Mouse (Mus musculus): Measurements from ENCODE around the gene Slfn8. TPM values are rescaled to one million over a fixed set of nuclear protein-coding genes. Genes with fewer than 3 reads are reported as not detected.

The Slfn8 gene
- polyA plus RNA-seq, 1 experiment from 2014 or later, result 0.36 TPM

DNA sequence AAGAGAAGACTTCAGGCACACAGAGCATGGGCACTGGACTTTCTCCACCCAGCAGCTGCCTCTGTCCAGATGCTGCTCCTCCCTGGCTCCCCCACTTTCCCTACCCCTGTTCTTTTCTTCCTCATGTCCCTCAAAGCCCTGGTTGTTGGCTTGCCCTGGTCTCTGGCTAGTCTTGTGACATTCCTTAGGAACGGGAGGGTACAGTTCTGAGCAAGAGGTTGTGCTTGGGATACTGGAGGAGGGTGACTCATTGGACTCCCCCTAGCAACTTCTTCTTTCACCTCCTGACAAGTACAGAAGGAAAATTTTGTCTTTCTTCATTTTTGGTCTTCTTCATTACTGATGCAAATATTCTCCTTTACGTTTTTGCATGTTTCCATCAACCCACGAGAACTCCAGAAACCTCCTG is 43.3 kb upstream of the Slfn8 start:
- no peak for ATAC-seq (replicated peaks; ENCODE audit: low FRiP score, low read depth)
- H3K4me1 ChIP-seq (replicated peaks; ENCODE audit: insufficient read depth, low read length), result no peaks in the 10 kb centered on the region
- WGBS, result 44% methylated on average over 3 of the region's 3 CpGs
- H3K36me3 ChIP-seq (ENCODE audit: insufficient read depth, low read length), result no peaks in the 10 kb centered on the region
- H3K4me3 ChIP-seq (replicated peaks; ENCODE audit: low read depth, low read length), result no peak overlapping the region
- DNase-seq (ENCODE audit: low spot score), result no peak
- no peaks in the 10 kb centered on the region for H3K27me3 ChIP-seq (ENCODE audit: insufficient read depth, low read length)
- H3K9ac ChIP-seq (ENCODE audit: low read depth, low read length), result no peak overlapping the region
- no peak for TF ChIP-seq CTCF (IDR thresholded peaks at IDR 0.05; ENCODE audit: low read depth)
- H3K27ac ChIP-seq, result no peak overlapping the region
- no peaks in the 10 kb centered on the region for H3K9me3 ChIP-seq (replicated peaks; ENCODE audit: low read length)
- no peak overlapping the region for H3K4me2 ChIP-seq (ENCODE audit: low read length)

DNA sequence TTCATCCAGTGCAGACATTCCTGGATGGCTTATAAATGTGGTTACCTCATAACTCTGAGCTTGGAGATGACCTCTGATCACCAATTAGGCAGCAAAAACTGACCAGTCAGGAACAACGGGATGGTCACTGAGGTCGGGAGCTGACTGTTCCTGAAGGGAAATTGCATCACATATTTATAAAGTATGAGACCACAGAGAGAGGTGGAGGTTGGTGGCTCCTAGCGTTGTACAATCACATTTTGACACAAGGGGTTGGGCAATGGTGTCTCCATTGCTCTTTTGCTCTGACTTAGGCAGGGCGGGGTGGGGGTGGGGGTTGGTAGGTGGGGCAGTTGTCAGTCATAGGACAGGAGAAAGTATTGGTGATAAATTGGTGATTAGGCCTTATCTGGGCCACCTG is 42.5 kb upstream of the Slfn8 start:
- no peaks in the 10 kb centered on the region for H3K9me3 ChIP-seq (replicated peaks; ENCODE audit: low read length)
- H3K4me2 ChIP-seq (ENCODE audit: low read length), result no peak overlapping the region
- H3K27ac ChIP-seq, result no peak overlapping the region
- no peak for ATAC-seq (replicated peaks; ENCODE audit: low FRiP score, low read depth)
- WGBS, result 75% methylated on average over 4 of the region's 4 CpGs
- no peaks in the 10 kb centered on the region for H3K36me3 ChIP-seq (ENCODE audit: insufficient read depth, low read length)
- no peak overlapping the region for H3K4me3 ChIP-seq (replicated peaks; ENCODE audit: low read depth, low read length)
- DNase-seq (ENCODE audit: low spot score), result no peak
- no peak for TF ChIP-seq CTCF (IDR thresholded peaks at IDR 0.05; ENCODE audit: low read depth)
- H3K9ac ChIP-seq (ENCODE audit: low read depth, low read length), result no peak overlapping the region
- H3K27me3 ChIP-seq (ENCODE audit: insufficient read depth, low read length), result no peaks in the 10 kb centered on the region
- H3K4me1 ChIP-seq (replicated peaks; ENCODE audit: insufficient read depth, low read length), result no peaks in the 10 kb centered on the region

DNA sequence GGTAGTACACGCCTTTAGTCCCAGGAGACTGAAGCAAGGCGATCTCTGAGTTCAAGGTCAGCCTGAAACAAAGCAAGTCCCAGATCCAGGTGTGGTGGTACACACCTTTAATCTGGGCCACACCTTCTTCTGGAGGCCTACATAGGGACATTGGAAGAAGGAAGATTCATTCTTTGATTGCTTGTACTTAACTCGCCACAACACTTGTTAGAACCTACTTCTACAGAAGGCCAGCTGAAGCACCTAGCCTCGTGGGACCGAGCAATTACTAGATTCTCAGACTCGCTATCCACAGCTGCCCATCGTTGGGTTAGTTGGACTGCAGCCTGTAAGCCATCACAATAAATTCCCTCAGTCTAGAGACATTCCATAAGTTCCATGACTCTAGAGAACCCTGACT is 41.2 kb upstream of the Slfn8 start:
- DNase-seq (ENCODE audit: low spot score) (no peak), ATAC-seq (replicated peaks; ENCODE audit: low FRiP score, low read depth) (no peak)
- no peak overlapping the region for H3K4me3 ChIP-seq (replicated peaks; ENCODE audit: low read depth, low read length)
- H3K27ac ChIP-seq, result no peak overlapping the region
- WGBS, result 71% methylated on average over 7 of the region's 7 CpGs
- no peak overlapping the region for H3K4me2 ChIP-seq (ENCODE audit: low read length)
- H3K27me3 ChIP-seq (ENCODE audit: insufficient read depth, low read length), result no peaks in the 10 kb centered on the region
- no peaks in the 10 kb centered on the region for H3K9me3 ChIP-seq (replicated peaks; ENCODE audit: low read length)
- no peak for TF ChIP-seq CTCF (IDR thresholded peaks at IDR 0.05; ENCODE audit: low read depth)
- no peaks in the 10 kb centered on the region for H3K4me1 ChIP-seq (replicated peaks; ENCODE audit: insufficient read depth, low read length)
- H3K36me3 ChIP-seq (ENCODE audit: insufficient read depth, low read length), result no peaks in the 10 kb centered on the region
- H3K9ac ChIP-seq (ENCODE audit: low read depth, low read length), result no peak overlapping the region

DNA sequence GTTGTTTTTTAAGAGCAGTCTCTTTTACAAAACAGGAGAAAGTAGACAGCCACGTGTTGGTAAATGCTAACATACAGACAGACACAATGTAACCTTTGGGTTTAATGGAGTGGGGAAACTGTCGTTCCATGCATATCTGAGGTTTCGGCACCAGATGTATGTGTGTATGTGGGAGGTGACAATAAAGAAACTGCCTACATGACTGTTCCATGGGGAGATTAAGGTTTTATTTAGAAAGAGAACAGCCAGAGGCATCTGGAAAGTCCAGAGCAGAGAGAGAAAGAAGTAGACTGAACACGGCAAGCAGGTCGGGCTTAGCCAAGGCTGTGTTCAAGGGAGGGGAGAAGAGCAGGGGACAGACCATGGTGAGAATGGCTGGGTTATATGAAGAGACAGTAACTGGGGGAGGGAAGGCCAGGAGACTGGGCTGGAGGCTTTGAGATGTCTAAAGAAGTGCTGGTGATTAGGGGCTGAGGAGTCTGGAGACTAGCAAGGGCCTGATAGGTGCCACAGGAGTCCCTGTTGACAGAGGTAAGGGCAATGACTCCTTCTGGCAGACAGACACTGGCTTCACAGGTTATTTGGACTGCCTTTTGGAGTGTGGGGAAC is 39.9 kb upstream of the Slfn8 start:
- no peak for TF ChIP-seq CTCF (IDR thresholded peaks at IDR 0.05; ENCODE audit: low read depth)
- no peak for DNase-seq (ENCODE audit: low spot score)
- H3K27me3 ChIP-seq (ENCODE audit: insufficient read depth, low read length), result no peaks in the 10 kb centered on the region
- H3K4me1 ChIP-seq (replicated peaks; ENCODE audit: insufficient read depth, low read length), result no peaks in the 10 kb centered on the region
- no peaks in the 10 kb centered on the region for H3K9me3 ChIP-seq (replicated peaks; ENCODE audit: low read length)
- H3K9ac ChIP-seq (ENCODE audit: low read depth, low read length), result no peak overlapping the region
- 47% methylated on average over 5 of the region's 5 CpGs for WGBS
- H3K27ac ChIP-seq, result no peak overlapping the region
- no peak overlapping the region for H3K4me3 ChIP-seq (replicated peaks; ENCODE audit: low read depth, low read length)
- no peak overlapping the region for H3K4me2 ChIP-seq (ENCODE audit: low read length)
- ATAC-seq (replicated peaks; ENCODE audit: low FRiP score, low read depth), result no peak
- no peaks in the 10 kb centered on the region for H3K36me3 ChIP-seq (ENCODE audit: insufficient read depth, low read length)

DNA sequence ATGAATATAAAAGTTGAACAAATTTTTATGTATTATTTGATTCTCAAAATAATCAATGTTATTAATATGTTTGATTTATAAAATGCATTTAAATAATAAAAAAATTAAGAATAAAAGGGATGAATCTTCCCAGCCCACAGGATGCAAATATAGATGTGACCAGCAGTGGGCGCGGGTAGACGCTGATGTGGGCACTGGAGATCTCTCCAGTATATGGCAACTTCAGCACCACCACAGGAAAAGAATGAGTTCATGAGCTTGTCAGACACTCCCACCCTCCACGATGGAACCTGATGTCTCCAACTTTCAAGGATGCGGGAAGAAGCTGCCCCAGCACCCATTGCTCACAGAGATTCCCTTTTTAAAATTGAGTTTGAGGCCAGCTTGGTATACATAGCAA is 37.3 kb upstream of the Slfn8 start:
- ATAC-seq (replicated peaks; ENCODE audit: low FRiP score, low read depth), result no peak

DNA sequence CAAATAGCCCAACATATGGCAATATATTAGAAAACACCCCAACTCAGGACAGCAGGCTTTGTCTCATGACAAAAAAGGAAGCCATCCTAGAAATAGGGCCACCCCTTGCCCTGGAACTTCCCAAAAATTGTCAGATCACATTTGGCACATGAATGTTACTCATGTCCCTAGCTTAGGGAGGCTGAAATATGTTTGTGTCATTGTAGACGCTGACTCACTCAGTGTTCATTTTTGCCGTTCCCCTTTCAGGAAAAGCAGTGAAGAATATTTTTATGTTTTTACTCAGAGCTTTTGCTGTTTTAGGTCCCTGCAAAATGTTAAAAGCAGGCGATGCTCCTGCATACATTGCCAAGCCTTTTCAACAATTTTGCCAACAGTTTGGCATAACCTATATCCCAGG is 25.0 kb upstream of the Slfn8 start:
- Histone ChIP-seq H3K4me2 (ENCODE audit: low read length) (no peak overlapping the region), H3K36me3 (ENCODE audit: insufficient read depth, low read length) (no peaks in the 10 kb centered on the region), H3K27ac (no peak overlapping the region), H3K27me3 (ENCODE audit: insufficient read depth, low read length) (no peaks in the 10 kb centered on the region), H3K4me1 (replicated peaks; ENCODE audit: insufficient read depth, low read length) (no peaks in the 10 kb centered on the region), H3K9me3 (replicated peaks; ENCODE audit: low read length) (no peaks in the 10 kb centered on the region), H3K4me3 (replicated peaks; ENCODE audit: low read depth, low read length) (no peak overlapping the region), H3K9ac (ENCODE audit: low read depth, low read length) (no peak overlapping the region)
- ATAC-seq (replicated peaks; ENCODE audit: low FRiP score, low read depth), result no peak
- no peak for TF ChIP-seq CTCF (IDR thresholded peaks at IDR 0.05; ENCODE audit: low read depth)
- 76% methylated on average over 3 of the region's 3 CpGs for WGBS
- DNase-seq (ENCODE audit: low spot score), result no peak

More for the DNA sequence above, 37.3 kb upstream of the Slfn8 start:
- Histone ChIP-seq H3K9me3 (replicated peaks; ENCODE audit: low read length) (no peaks in the 10 kb centered on the region), H3K27ac (no peak overlapping the region), H3K4me3 (replicated peaks; ENCODE audit: low read depth, low read length) (no peak overlapping the region), H3K27me3 (ENCODE audit: insufficient read depth, low read length) (no peaks in the 10 kb centered on the region), H3K4me2 (ENCODE audit: low read length) (no peak overlapping the region), H3K9ac (ENCODE audit: low read depth, low read length) (no peak overlapping the region), H3K4me1 (replicated peaks; ENCODE audit: insufficient read depth, low read length) (no peaks in the 10 kb centered on the region), H3K36me3 (ENCODE audit: insufficient read depth, low read length) (no peaks in the 10 kb centered on the region)
- WGBS, result 2% methylated on average over 5 of the region's 5 CpGs
- peak; percentile 78 for DNase-seq (ENCODE audit: low spot score)
- TF ChIP-seq CTCF (IDR thresholded peaks at IDR 0.05; ENCODE audit: low read depth), result peak; percentile 84

DNA sequence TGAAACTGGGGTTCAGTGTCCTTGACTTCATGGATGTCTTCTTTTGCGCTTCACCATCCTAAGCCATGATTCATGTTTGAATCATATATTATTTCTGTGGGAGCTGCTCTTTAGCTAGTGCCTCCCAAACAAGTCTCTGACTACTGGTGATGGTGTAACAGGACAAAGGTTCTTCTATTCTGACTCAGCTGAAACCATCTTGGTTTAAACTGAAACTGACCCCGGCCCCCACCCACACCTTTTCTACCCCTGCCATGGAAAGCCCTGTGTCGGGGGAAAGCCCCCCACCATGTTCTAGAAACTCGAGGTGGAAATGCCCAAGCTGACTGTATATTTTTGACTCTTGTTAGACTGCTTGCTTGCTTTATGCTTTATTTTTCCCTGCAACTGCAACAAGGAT is 23.3 kb upstream of the Slfn8 start:
- TF ChIP-seq CTCF (IDR thresholded peaks at IDR 0.05; ENCODE audit: low read depth), result no peak
- no peaks in the 10 kb centered on the region for H3K9me3 ChIP-seq (replicated peaks; ENCODE audit: low read length)
- no peak overlapping the region for H3K9ac ChIP-seq (ENCODE audit: low read depth, low read length)
- DNase-seq (ENCODE audit: low spot score), result no peak
- ATAC-seq (replicated peaks; ENCODE audit: low FRiP score, low read depth), result no peak
- 80% methylated on average over 4 of the region's 4 CpGs for WGBS
- H3K36me3 ChIP-seq (ENCODE audit: insufficient read depth, low read length), result no peaks in the 10 kb centered on the region
- H3K4me3 ChIP-seq (replicated peaks; ENCODE audit: low read depth, low read length), result no peak overlapping the region
- H3K4me2 ChIP-seq (ENCODE audit: low read length), result no peak overlapping the region
- no peaks in the 10 kb centered on the region for H3K4me1 ChIP-seq (replicated peaks; ENCODE audit: insufficient read depth, low read length)
- no peak overlapping the region for H3K27ac ChIP-seq
- no peaks in the 10 kb centered on the region for H3K27me3 ChIP-seq (ENCODE audit: insufficient read depth, low read length)
